Mouse (Mus musculus): Measurements from ENCODE around the gene Sgip1.

GRCm38 (mm10) chr4:102986173-102986572 lies 245.1 kb downstream of the Sgip1 start:
- TF ChIP-seq CTCF (IDR thresholded peaks at IDR 0.05; ENCODE audit: insufficient read depth, low read depth, low read length), result no peak
- no peak for TF ChIP-seq POLR2A (IDR thresholded peaks at IDR 0.05; ENCODE audit: insufficient read depth, low read depth, low read length)
